Mouse (Mus musculus): ENCODE measurements around the gene Tnrc6b. TPM values are rescaled to one million over a fixed set of nuclear protein-coding genes. Genes with fewer than 3 reads are reported as not detected.
"Not testable (repeated sequence)": the region's sequence is repeated elsewhere in the genome, so short reads cannot be mapped to it uniquely, and the experiment has no call there.

The Tnrc6b gene
- polyA plus RNA-seq, 1 experiment from 2014 or later, result 22.1 TPM

GRCm38 (mm10) chr15:80850682-80851475 lies 139.8 kb downstream of the Tnrc6b start:
- H3K27ac ChIP-seq (ENCODE audit: low read length), result no peak overlapping the region
- H3K4me2 ChIP-seq (ENCODE audit: low read depth, low read length), result no peak overlapping the region
- H3K27me3 ChIP-seq (ENCODE audit: control insufficient read depth, insufficient read depth, low read depth, low read length), result no peaks in the 10 kb centered on the region
- peaks cover 3% of the 10 kb centered on the region for H3K4me1 ChIP-seq (ENCODE audit: control insufficient read depth, low read depth, low read length)
- 63% methylated on average over 7 of the region's 7 CpGs for WGBS (ENCODE audit: insufficient replicate concordance)
- no peak for ATAC-seq (ENCODE audit: low read depth)
- H3K4me3 ChIP-seq (ENCODE audit: low read depth, low read length), result no peak overlapping the region
- no peaks in the 10 kb centered on the region for H3K36me3 ChIP-seq (ENCODE audit: control insufficient read depth, insufficient read depth)
- H3K9me3 ChIP-seq (replicated peaks; ENCODE audit: control insufficient read depth, low read length), result no peaks in the 10 kb centered on the region
- no peak overlapping the region for H3K9ac ChIP-seq (ENCODE audit: low read depth, low read length)

- Histone ChIP-seq H3K4me3 (ENCODE audit: low read depth, low read length) (no peak overlapping the region), H3K4me2 (ENCODE audit: low read depth, low read length) (no peak overlapping the region), H3K27ac (ENCODE audit: low read length) (no peak overlapping the region), H3K9ac (ENCODE audit: low read depth, low read length) (no peak overlapping the region), H3K4me1 (ENCODE audit: control insufficient read depth, low read depth, low read length) (peaks cover 3% of the 10 kb centered on the region), H3K27me3 (ENCODE audit: control insufficient read depth, insufficient read depth, low read depth, low read length) (no peaks in the 10 kb centered on the region), H3K36me3 (ENCODE audit: control insufficient read depth, insufficient read depth) (no peaks in the 10 kb centered on the region), H3K9me3 (replicated peaks; ENCODE audit: control insufficient read depth, low read length) (no peaks in the 10 kb centered on the region)
- no peak for ATAC-seq (ENCODE audit: low read depth)
- 91% methylated on average over 5 of the region's 5 CpGs for WGBS (ENCODE audit: insufficient replicate concordance)
Observed at GRCm38 (mm10) chr15:80852122-80852521, 141.0 kb downstream of the Tnrc6b start.

- not testable (repeated sequence) for H3K4me1 ChIP-seq (ENCODE audit: control insufficient read depth, low read depth, low read length); H3K4me2 ChIP-seq (ENCODE audit: low read depth, low read length); H3K4me3 ChIP-seq (ENCODE audit: low read depth, low read length); H3K27ac ChIP-seq (ENCODE audit: low read length); H3K36me3 ChIP-seq (ENCODE audit: control insufficient read depth, insufficient read depth); ATAC-seq (ENCODE audit: low read depth); H3K9me3 ChIP-seq (replicated peaks; ENCODE audit: control insufficient read depth, low read length); H3K27me3 ChIP-seq (ENCODE audit: control insufficient read depth, insufficient read depth, low read depth, low read length); H3K9ac ChIP-seq (ENCODE audit: low read depth, low read length)
- 71% methylated on average over 3 of the region's 3 CpGs for WGBS (ENCODE audit: insufficient replicate concordance)
Observed at GRCm38 (mm10) chr15:80852527-80852926, 141.4 kb downstream of the Tnrc6b start.

- 98% methylated on average over 2 of the region's 2 CpGs for WGBS (ENCODE audit: insufficient replicate concordance)
Observed at GRCm38 (mm10) chr15:80859366-80859765, 148.3 kb downstream of the Tnrc6b start.

GRCm38 (mm10) chr15:80861302-80861701 lies 150.2 kb downstream of the Tnrc6b start:
- no peak overlapping the region for H3K9ac ChIP-seq (ENCODE audit: low read depth, low read length)
- 90% methylated on average over 1 of the region's 1 CpGs for WGBS (ENCODE audit: insufficient replicate concordance)
- H3K27me3 ChIP-seq (ENCODE audit: control insufficient read depth, insufficient read depth, low read depth, low read length), result no peaks in the 10 kb centered on the region
- no peak overlapping the region for H3K4me3 ChIP-seq (ENCODE audit: low read depth, low read length)
- H3K36me3 ChIP-seq (ENCODE audit: control insufficient read depth, insufficient read depth), result peaks cover 6% of the 10 kb centered on the region
- no peak overlapping the region for H3K27ac ChIP-seq (ENCODE audit: low read length)
- ATAC-seq (ENCODE audit: low read depth), result no peak
- no peak overlapping the region for H3K4me2 ChIP-seq (ENCODE audit: low read depth, low read length)
- no peaks in the 10 kb centered on the region for H3K9me3 ChIP-seq (replicated peaks; ENCODE audit: control insufficient read depth, low read length)
- H3K4me1 ChIP-seq (ENCODE audit: control insufficient read depth, low read depth, low read length), result no peaks in the 10 kb centered on the region; the same call in 1 of the 2 replicates

More at GRCm38 (mm10) chr15:80859366-80859765, 148.3 kb downstream of the Tnrc6b start:
- Histone ChIP-seq H3K27ac (ENCODE audit: low read length) (no peak overlapping the region), H3K4me1 (ENCODE audit: control insufficient read depth, low read depth, low read length) (no peaks in the 10 kb centered on the region; the same call in none of the 2 replicates), H3K9me3 (replicated peaks; ENCODE audit: control insufficient read depth, low read length) (no peaks in the 10 kb centered on the region), H3K27me3 (ENCODE audit: control insufficient read depth, insufficient read depth, low read depth, low read length) (no peaks in the 10 kb centered on the region), H3K36me3 (ENCODE audit: control insufficient read depth, insufficient read depth) (peaks cover 3% of the 10 kb centered on the region; the same call in 1 of the 2 replicates), H3K4me3 (ENCODE audit: low read depth, low read length) (no peak overlapping the region), H3K4me2 (ENCODE audit: low read depth, low read length) (no peak overlapping the region), H3K9ac (ENCODE audit: low read depth, low read length) (no peak overlapping the region)
- ATAC-seq (ENCODE audit: low read depth), result no peak

- no peaks in the 10 kb centered on the region for H3K27me3 ChIP-seq (ENCODE audit: control insufficient read depth, insufficient read depth, low read depth, low read length)
- no peaks in the 10 kb centered on the region for H3K9me3 ChIP-seq (replicated peaks; ENCODE audit: control insufficient read depth, low read length)
- no peak overlapping the region for H3K27ac ChIP-seq (ENCODE audit: low read length)
- 88% methylated on average over 2 of the region's 2 CpGs for WGBS (ENCODE audit: insufficient replicate concordance)
- H3K36me3 ChIP-seq (ENCODE audit: control insufficient read depth, insufficient read depth), result peaks cover 7% of the 10 kb centered on the region
- ATAC-seq (ENCODE audit: low read depth), result no peak
- no peak overlapping the region for H3K9ac ChIP-seq (ENCODE audit: low read depth, low read length)
- H3K4me2 ChIP-seq (ENCODE audit: low read depth, low read length), result no peak overlapping the region
- no peak overlapping the region for H3K4me3 ChIP-seq (ENCODE audit: low read depth, low read length)
- H3K4me1 ChIP-seq (ENCODE audit: control insufficient read depth, low read depth, low read length), result no peaks in the 10 kb centered on the region; the same call in 1 of the 2 replicates
Observed at GRCm38 (mm10) chr15:80862027-80862426, 150.9 kb downstream of the Tnrc6b start.

GRCm38 (mm10) chr15:80868603-80869002 lies 157.5 kb downstream of the Tnrc6b start:
- not testable (repeated sequence) for ATAC-seq (ENCODE audit: low read depth); H3K9ac ChIP-seq (ENCODE audit: low read depth, low read length)
- WGBS (ENCODE audit: insufficient replicate concordance), result 85% methylated on average over 4 of the region's 4 CpGs

GRCm38 (mm10) chr15:80874726-80875125 lies 163.6 kb downstream of the Tnrc6b start:
- ATAC-seq (ENCODE audit: low read depth), result no peak
- Histone ChIP-seq H3K4me2 (ENCODE audit: low read depth, low read length) (no peak overlapping the region), H3K4me1 (ENCODE audit: control insufficient read depth, low read depth, low read length) (no peaks in the 10 kb centered on the region), H3K27ac (ENCODE audit: low read length) (no peak overlapping the region), H3K36me3 (ENCODE audit: control insufficient read depth, insufficient read depth) (peaks cover 28% of the 10 kb centered on the region), H3K9ac (ENCODE audit: low read depth, low read length) (no peak overlapping the region), H3K9me3 (replicated peaks; ENCODE audit: control insufficient read depth, low read length) (no peaks in the 10 kb centered on the region), H3K27me3 (ENCODE audit: control insufficient read depth, insufficient read depth, low read depth, low read length) (no peaks in the 10 kb centered on the region), H3K4me3 (ENCODE audit: low read depth, low read length) (no peak overlapping the region)
- 80% methylated on average over 3 of the region's 3 CpGs for WGBS (ENCODE audit: insufficient replicate concordance)

More at GRCm38 (mm10) chr15:80868603-80869002, 157.5 kb downstream of the Tnrc6b start:
- H3K27me3 ChIP-seq (ENCODE audit: control insufficient read depth, insufficient read depth, low read depth, low read length); H3K36me3 ChIP-seq (ENCODE audit: control insufficient read depth, insufficient read depth); H3K4me3 ChIP-seq (ENCODE audit: low read depth, low read length); H3K9me3 ChIP-seq (replicated peaks; ENCODE audit: control insufficient read depth, low read length); H3K27ac ChIP-seq (ENCODE audit: low read length); H3K4me2 ChIP-seq (ENCODE audit: low read depth, low read length); H3K4me1 ChIP-seq (ENCODE audit: control insufficient read depth, low read depth, low read length): not testable (repeated sequence)

- Histone ChIP-seq H3K36me3 (ENCODE audit: control insufficient read depth, insufficient read depth) (peaks cover 41% of the 10 kb centered on the region), H3K9ac (ENCODE audit: low read depth, low read length) (no peak overlapping the region), H3K9me3 (replicated peaks; ENCODE audit: control insufficient read depth, low read length) (no peaks in the 10 kb centered on the region), H3K27ac (ENCODE audit: low read length) (no peak overlapping the region), H3K4me1 (ENCODE audit: control insufficient read depth, low read depth, low read length) (no peaks in the 10 kb centered on the region), H3K27me3 (ENCODE audit: control insufficient read depth, insufficient read depth, low read depth, low read length) (no peaks in the 10 kb centered on the region), H3K4me3 (ENCODE audit: low read depth, low read length) (no peak overlapping the region), H3K4me2 (ENCODE audit: low read depth, low read length) (no peak overlapping the region)
- 90% methylated on average over 21 of the region's 21 CpGs for WGBS (ENCODE audit: insufficient replicate concordance)
- no peak for ATAC-seq (ENCODE audit: low read depth)
Observed at GRCm38 (mm10) chr15:80876231-80876630, 165.1 kb downstream of the Tnrc6b start.

All from liver, embryonic 16.5 days (tissue).